Mouse (Mus musculus) hindbrain, embryonic 12.5 days (tissue): ENCODE data around the gene Vwa2. TPM values are rescaled to one million over a fixed set of nuclear protein-coding genes. Genes with fewer than 3 reads are reported as not detected.
A peak's percentile ranks its signal among the peaks of the same experiment; 100 is the strongest.

ENCODE experiments used
- ATAC-seq: fragments of 200-750 bp; cut with Nextera tagmentation; 2 replicates; pipeline ENCODE4 v1.8.0; 2017; ENCODE audit warnings: moderate TSS enrichment; ENCODE audit not compliant: low FRiP score
- H3K27ac ChIP-seq: fragments of 300-500 bp; sonication (generic); 2 replicates; pipeline ENCODE4 v1.5.1; 2016; ENCODE audit warnings: mild to moderate bottlenecking
- H3K27me3 ChIP-seq: fragments of 300-500 bp; sonication (generic); 2 replicates; pipeline ENCODE4 v1.6.1; 2016; ENCODE audit warnings: mild to moderate bottlenecking
- H3K36me3 ChIP-seq: fragments of 300-500 bp; sonication (generic); 2 replicates; pipeline ENCODE4 v1.6.1; 2016; ENCODE audit warnings: mild to moderate bottlenecking
- H3K4me1 ChIP-seq: fragments of 300-500 bp; sonication (generic); 2 replicates; pipeline ENCODE4 v1.6.1; 2016
- H3K4me2 ChIP-seq: fragments of 300-500 bp; sonication (generic); replicated peaks from 2 replicates; pipeline ENCODE4 v1.6.1; 2016; ENCODE audit warnings: mild to moderate bottlenecking
- H3K4me3 ChIP-seq: fragments of 300-500 bp; sonication (generic); 2 replicates; pipeline ENCODE4 v1.5.1; 2016; ENCODE audit warnings: mild to moderate bottlenecking
- H3K9ac ChIP-seq: fragments of 300-500 bp; sonication (generic); 2 replicates; pipeline ENCODE4 v1.6.1; 2016; ENCODE audit warnings: mild to moderate bottlenecking, moderate library complexity
- H3K9me3 ChIP-seq: fragments of 300-500 bp; sonication (generic); replicated peaks from 2 replicates; pipeline ENCODE4 v1.6.1; 2016; ENCODE audit warnings: mild to moderate bottlenecking
- WGBS: fragments of 180-500 bp; shearing (Covaris S2); methylation state at CpG from one replicate; pipeline ENCODE4 v1.1.7; 2016; 5-methylcytosine and 5-hydroxymethylcytosine counted together
- polyA plus RNA-seq: library from polyadenylated mRNA; unstranded; fragments of >200 nt; fragmentation: Nextera tagmentation; extraction: Ambion mirVana; gene quantifications from 2 replicates; pipeline ENCODE4 v1.2.1, GENCODE M21; 2016

Gene Vwa2
- polyA plus RNA-seq, 1 experiment from 2014 or later, result 3.0 TPM

- Histone ChIP-seq H3K27ac (no peak overlapping the region), H3K9ac (peak overlapping the region; percentile 32; the same call in 1 of the 2 replicates), H3K27me3 (peaks cover 70% of the 10 kb centered on the region), H3K36me3 (no peaks in the 10 kb centered on the region), H3K4me3 (peak overlapping the region; percentile 50), H3K9me3 (no peaks in the 10 kb centered on the region), H3K4me1 (peaks cover 14% of the 10 kb centered on the region), H3K4me2 (peak overlapping the region; percentile 96)
- no peak for ATAC-seq
- 10% methylated on average over 30 of the region's 30 CpGs for WGBS
These were observed 709 bp downstream of the Vwa2 start for GRCm38 (mm10) chr19:56874601-56875315.

- Histone ChIP-seq H3K4me1 (peaks cover 17% of the 10 kb centered on the region), H3K9ac (no peak overlapping the region), H3K4me2 (no peak overlapping the region), H3K4me3 (no peak overlapping the region), H3K27me3 (peaks cover 50% of the 10 kb centered on the region), H3K27ac (no peak overlapping the region), H3K36me3 (no peaks in the 10 kb centered on the region), H3K9me3 (no peaks in the 10 kb centered on the region)
- no peak for ATAC-seq
- 77% methylated on average over 6 of the region's 6 CpGs for WGBS
These were observed 3.3 kb downstream of the Vwa2 start for GRCm38 (mm10) chr19:56877364-56877763.

GRCm38 (mm10) chr19:56887879-56888278, 13.8 kb downstream of the Vwa2 start:
- no peak overlapping the region for H3K4me3 ChIP-seq
- no peak for ATAC-seq
- H3K4me2 ChIP-seq, result no peak overlapping the region
- no peaks in the 10 kb centered on the region for H3K9me3 ChIP-seq
- no peak overlapping the region for H3K9ac ChIP-seq
- WGBS, result 88% methylated on average over 10 of the region's 10 CpGs
- H3K4me1 ChIP-seq, result no peaks in the 10 kb centered on the region
- no peaks in the 10 kb centered on the region for H3K27me3 ChIP-seq
- no peak overlapping the region for H3K27ac ChIP-seq
- no peaks in the 10 kb centered on the region for H3K36me3 ChIP-seq

- H3K9me3 ChIP-seq, result no peaks in the 10 kb centered on the region
- no peak overlapping the region for H3K27ac ChIP-seq
- H3K27me3 ChIP-seq, result no peaks in the 10 kb centered on the region
- no peak overlapping the region for H3K9ac ChIP-seq
- no peak overlapping the region for H3K4me3 ChIP-seq
- no peaks in the 10 kb centered on the region for H3K36me3 ChIP-seq
- ATAC-seq, result no peak
- WGBS, result 87% methylated on average over 5 of the region's 5 CpGs
- H3K4me2 ChIP-seq, result no peak overlapping the region
- no peaks in the 10 kb centered on the region for H3K4me1 ChIP-seq
These were observed 14.6 kb downstream of the Vwa2 start for GRCm38 (mm10) chr19:56888654-56889053.

- no peak overlapping the region for H3K4me3 ChIP-seq
- no peaks in the 10 kb centered on the region for H3K27me3 ChIP-seq
- H3K36me3 ChIP-seq, result no peaks in the 10 kb centered on the region
- H3K9ac ChIP-seq, result no peak overlapping the region
- no peaks in the 10 kb centered on the region for H3K4me1 ChIP-seq
- 54% methylated on average over 2 of the region's 2 CpGs for WGBS
- H3K4me2 ChIP-seq, result no peak overlapping the region
- no peak for ATAC-seq
- no peaks in the 10 kb centered on the region for H3K9me3 ChIP-seq
- H3K27ac ChIP-seq, result no peak overlapping the region
These were observed 17.4 kb downstream of the Vwa2 start for GRCm38 (mm10) chr19:56891438-56891837.

- H3K4me2 ChIP-seq, result no peak overlapping the region
- no peaks in the 10 kb centered on the region for H3K4me1 ChIP-seq
- H3K36me3 ChIP-seq, result no peaks in the 10 kb centered on the region
- ATAC-seq, result no peak
- no peaks in the 10 kb centered on the region for H3K9me3 ChIP-seq
- WGBS, result 77% methylated on average over 5 of the region's 5 CpGs
- H3K4me3 ChIP-seq, result no peak overlapping the region
- no peaks in the 10 kb centered on the region for H3K27me3 ChIP-seq
- no peak overlapping the region for H3K9ac ChIP-seq
- no peak overlapping the region for H3K27ac ChIP-seq
These were observed 18.5 kb downstream of the Vwa2 start for GRCm38 (mm10) chr19:56892586-56892985.

GRCm38 (mm10) chr19:56893326-56893725, 19.3 kb downstream of the Vwa2 start:
- WGBS, result 78% methylated on average over 5 of the region's 5 CpGs
- no peaks in the 10 kb centered on the region for H3K36me3 ChIP-seq
- no peak for ATAC-seq

GRCm38 (mm10) chr19:56897654-56898053, 23.6 kb downstream of the Vwa2 start:
- Histone ChIP-seq H3K4me1 (no peaks in the 10 kb centered on the region), H3K27me3 (no peaks in the 10 kb centered on the region), H3K36me3 (no peaks in the 10 kb centered on the region), H3K4me2 (no peak overlapping the region), H3K9me3 (no peaks in the 10 kb centered on the region), H3K9ac (no peak overlapping the region), H3K4me3 (no peak overlapping the region), H3K27ac (no peak overlapping the region)
- 76% methylated on average over 16 of the region's 16 CpGs for WGBS
- no peak for ATAC-seq

More at GRCm38 (mm10) chr19:56893326-56893725, 19.3 kb downstream of the Vwa2 start:
- H3K27me3 ChIP-seq, result no peaks in the 10 kb centered on the region
- no peak overlapping the region for H3K4me3 ChIP-seq
- no peak overlapping the region for H3K4me2 ChIP-seq
- H3K9ac ChIP-seq, result no peak overlapping the region
- no peaks in the 10 kb centered on the region for H3K4me1 ChIP-seq
- H3K27ac ChIP-seq, result no peak overlapping the region
- no peaks in the 10 kb centered on the region for H3K9me3 ChIP-seq

- H3K9me3 ChIP-seq, result no peaks in the 10 kb centered on the region
- ATAC-seq, result no peak
- 72% methylated on average over 3 of the region's 3 CpGs for WGBS
These were observed 30.0 kb downstream of the Vwa2 start for GRCm38 (mm10) chr19:56904095-56904494.

GRCm38 (mm10) chr19:56905395-56905794, 31.3 kb downstream of the Vwa2 start:
- no peak for ATAC-seq
- Histone ChIP-seq H3K27ac (no peak overlapping the region), H3K27me3 (no peaks in the 10 kb centered on the region), H3K4me1 (no peaks in the 10 kb centered on the region), H3K4me2 (no peak overlapping the region), H3K36me3 (no peaks in the 10 kb centered on the region), H3K9ac (no peak overlapping the region), H3K9me3 (no peaks in the 10 kb centered on the region), H3K4me3 (no peak overlapping the region)
- 81% methylated on average over 7 of the region's 7 CpGs for WGBS

More at GRCm38 (mm10) chr19:56904095-56904494, 30.0 kb downstream of the Vwa2 start:
- no peak overlapping the region for H3K9ac ChIP-seq
- H3K4me3 ChIP-seq, result no peak overlapping the region
- no peak overlapping the region for H3K4me2 ChIP-seq
- no peaks in the 10 kb centered on the region for H3K36me3 ChIP-seq
- H3K4me1 ChIP-seq, result no peaks in the 10 kb centered on the region
- no peaks in the 10 kb centered on the region for H3K27me3 ChIP-seq
- H3K27ac ChIP-seq, result no peak overlapping the region

- H3K27ac ChIP-seq, result no peak overlapping the region
- no peaks in the 10 kb centered on the region for H3K36me3 ChIP-seq
- 49% methylated on average over 3 of the region's 3 CpGs for WGBS
- no peak overlapping the region for H3K9ac ChIP-seq
- no peaks in the 10 kb centered on the region for H3K27me3 ChIP-seq
- H3K4me2 ChIP-seq, result no peak overlapping the region
- H3K4me1 ChIP-seq, result no peaks in the 10 kb centered on the region
- H3K9me3 ChIP-seq, result no peaks in the 10 kb centered on the region
- no peak overlapping the region for H3K4me3 ChIP-seq
- no peak for ATAC-seq
These were observed 33.8 kb downstream of the Vwa2 start for GRCm38 (mm10) chr19:56907850-56908249.

GRCm38 (mm10) chr19:56908472-56909270, 34.6 kb downstream of the Vwa2 start:
- no peak overlapping the region for H3K4me3 ChIP-seq
- no peaks in the 10 kb centered on the region for H3K36me3 ChIP-seq
- H3K9ac ChIP-seq, result no peak overlapping the region
- no peak for ATAC-seq
- H3K4me2 ChIP-seq, result no peak overlapping the region
- 74% methylated on average over 17 of the region's 17 CpGs for WGBS
- no peaks in the 10 kb centered on the region for H3K9me3 ChIP-seq
- H3K27ac ChIP-seq, result no peak overlapping the region
- H3K27me3 ChIP-seq, result no peaks in the 10 kb centered on the region
- H3K4me1 ChIP-seq, result no peaks in the 10 kb centered on the region
